Mouse (Mus musculus) right cerebral cortex, postnatal 36 days (tissue): ENCODE results near the gene Dnajc10.

ENCODE experiments used
- DNase-seq, 2 experiments: peaks; one replicate each; pipeline ENCODE4 v3.0.0; 2022; ENCODE audit warnings: low spot score in 2 of 2, mixed read lengths in 1 of 2

Gene Dnajc10

GRCm38 (mm10) chr2:80315242-80316161 is at the start of gene Dnajc10:
TSS of gene Dnajc10 (plus strand) at chr2:80315466.
- DNase-seq, result peak; percentile 84 to 90

DNA sequence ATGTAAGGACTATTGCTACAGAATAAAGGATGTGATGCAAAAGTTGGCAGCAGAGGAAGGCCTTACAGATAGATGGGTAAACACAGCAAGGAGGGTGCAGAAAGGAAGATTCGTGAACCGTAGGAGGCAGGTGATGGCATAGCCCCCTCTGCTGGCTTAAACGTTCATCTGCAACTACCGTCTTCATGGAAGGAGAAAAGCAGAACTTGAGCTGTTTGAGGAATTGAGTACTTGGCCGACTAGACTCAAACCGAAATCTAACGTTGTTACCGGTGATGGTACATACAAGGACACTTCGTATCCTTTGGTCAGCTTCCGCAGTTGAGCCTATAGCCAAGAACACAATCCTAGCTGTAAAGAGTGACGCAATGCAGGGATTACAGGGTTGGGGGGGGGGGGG is 48.4 kb upstream of the Dnajc10 start:
- peak; percentile 59 to 61 for DNase-seq

- DNase-seq, result no peak
Measured at GRCm38 (mm10) chr2:80268053-80268452, 47.2 kb upstream of the Dnajc10 start.

GRCm38 (mm10) chr2:80271431-80271830 is 43.8 kb upstream of the Dnajc10 start:
- DNase-seq, result no peak

- DNase-seq, result no peak
Measured at GRCm38 (mm10) chr2:80273038-80273437, 42.2 kb upstream of the Dnajc10 start.

DNA sequence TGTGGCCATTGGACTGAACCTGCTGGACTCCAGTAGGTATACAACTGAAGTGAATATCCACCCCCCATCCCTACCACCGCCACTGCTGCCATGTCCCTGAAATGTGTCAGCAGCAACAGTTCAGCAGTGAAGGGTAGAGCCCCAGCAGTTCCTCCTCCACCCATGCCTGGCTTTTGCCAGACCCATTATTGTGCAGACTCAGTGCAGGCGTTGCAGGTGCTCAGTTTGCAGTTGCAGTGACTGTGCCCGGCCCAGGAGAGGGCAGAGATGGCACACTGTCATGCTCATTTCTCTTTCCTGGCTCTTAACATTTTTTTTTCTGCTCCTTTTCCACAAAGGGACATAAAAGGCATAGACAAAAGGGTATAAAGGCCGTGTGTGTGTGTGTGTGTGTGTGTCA is 41.5 kb upstream of the Dnajc10 start:
- DNase-seq, result no peak

DNA sequence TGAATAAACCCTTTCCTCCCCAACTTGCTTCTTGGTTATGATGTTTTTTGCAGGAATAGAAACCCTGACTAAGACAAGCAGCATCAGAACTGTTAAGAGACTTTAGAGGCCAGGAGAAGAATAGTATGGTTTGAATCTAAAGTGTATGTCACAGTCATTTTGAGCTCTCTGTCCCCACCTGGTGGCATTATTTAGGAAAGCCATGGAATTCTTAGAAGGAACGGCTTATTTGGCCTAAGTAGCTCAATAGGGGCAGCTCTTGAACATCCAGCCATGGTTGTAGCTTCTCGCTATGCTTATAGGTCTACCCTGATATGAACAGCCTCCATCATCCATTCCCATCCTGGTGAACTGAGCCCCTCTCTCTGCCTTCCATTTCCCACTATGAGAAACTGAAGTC is 40.1 kb upstream of the Dnajc10 start:
- no peak for DNase-seq

DNA sequence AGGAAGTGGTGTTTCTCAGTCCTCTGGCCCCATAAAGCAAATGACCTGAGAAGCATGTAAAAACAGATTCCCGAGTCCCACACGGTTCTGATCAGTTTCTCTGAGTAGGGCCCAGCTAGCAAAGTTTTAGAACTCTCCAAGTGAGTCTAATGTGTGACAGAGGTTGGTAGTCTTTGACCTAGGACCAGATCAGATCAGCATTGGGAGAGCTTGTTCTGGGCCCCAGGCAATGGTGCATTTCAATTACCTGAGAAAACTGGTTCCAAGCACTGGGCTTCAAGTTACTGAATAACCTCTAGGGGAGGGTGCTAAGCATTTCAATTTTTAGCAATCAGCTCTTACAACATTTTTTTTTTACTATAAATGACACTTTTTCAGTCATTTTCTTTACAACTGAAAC is 33.1 kb upstream of the Dnajc10 start:
- DNase-seq, result no peak

DNA sequence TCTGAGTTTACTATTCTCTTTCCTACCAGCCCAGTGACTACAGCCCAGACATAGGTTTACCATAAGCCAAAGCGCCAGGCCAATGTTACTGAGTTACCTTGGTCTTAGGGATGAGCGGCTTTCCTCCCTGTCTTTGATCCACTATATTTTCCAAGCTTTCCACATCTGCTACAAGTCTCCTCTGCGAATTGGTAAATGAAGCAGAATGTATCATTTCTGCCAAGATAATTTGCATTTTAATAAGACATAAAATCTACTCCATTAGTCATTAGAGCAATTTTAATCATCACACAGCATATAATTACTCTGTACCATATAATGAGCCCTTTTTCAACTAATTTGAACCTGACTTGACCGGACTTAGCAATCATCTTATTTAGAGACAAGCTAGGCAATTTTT is 28.9 kb upstream of the Dnajc10 start:
- DNase-seq, result no peak

DNA sequence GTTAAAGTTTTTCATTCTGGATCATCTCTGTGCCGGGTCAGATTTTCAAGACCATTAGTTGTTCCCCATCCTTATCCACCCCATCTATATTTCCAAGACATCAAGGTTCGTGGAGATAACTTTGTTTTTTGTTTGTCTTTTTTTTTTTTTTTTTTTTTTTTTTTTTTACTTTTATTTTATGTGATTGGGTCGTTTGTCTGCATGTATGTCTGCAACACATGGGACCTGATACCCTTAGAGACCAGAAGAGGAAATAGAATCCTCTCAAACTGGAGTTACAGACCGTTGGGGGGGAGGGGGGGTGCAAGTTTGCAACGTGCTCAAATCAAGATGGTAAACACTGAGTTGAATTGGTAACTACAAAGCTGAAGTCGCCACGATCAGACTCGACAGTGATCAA is 23.1 kb upstream of the Dnajc10 start, which contains the start of gene Prdx6b:
Gene Prdx6b (plus strand): TSS at position 301 of the 400 bp plus-strand sequence.
- no peak for DNase-seq

GRCm38 (mm10) chr2:80298334-80298733 is 16.9 kb upstream of the Dnajc10 start:
- DNase-seq, result no peak

- DNase-seq, result no peak
Measured at GRCm38 (mm10) chr2:80300806-80301205, 14.5 kb upstream of the Dnajc10 start.

GRCm38 (mm10) chr2:80303957-80304356 is 11.3 kb upstream of the Dnajc10 start:
- DNase-seq, result no peak

DNA sequence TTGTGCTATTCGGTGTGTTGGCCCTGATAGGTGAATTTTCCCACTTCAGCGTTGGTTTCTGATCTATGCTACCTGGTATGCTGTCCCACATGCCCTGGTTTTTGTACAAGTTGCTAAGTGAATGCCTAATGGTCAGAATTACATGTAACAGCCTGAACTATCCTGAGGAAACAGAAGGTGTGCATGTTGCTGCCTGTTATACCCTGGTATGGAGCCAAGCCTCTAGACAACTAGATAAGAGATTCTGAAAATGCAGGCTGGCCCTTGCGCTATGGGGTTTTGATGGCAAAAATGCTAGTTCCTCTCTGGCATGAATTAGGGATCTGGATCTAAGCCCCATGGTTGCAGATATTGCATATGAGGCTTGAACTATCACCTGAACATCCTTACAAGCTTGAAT is 7.6 kb upstream of the Dnajc10 start:
- DNase-seq, result no peak

GRCm38 (mm10) chr2:80309775-80310174 is 5.5 kb upstream of the Dnajc10 start:
- DNase-seq, result no peak

- no peak for DNase-seq
Measured at GRCm38 (mm10) chr2:80310772-80311171, 4.5 kb upstream of the Dnajc10 start.

DNA sequence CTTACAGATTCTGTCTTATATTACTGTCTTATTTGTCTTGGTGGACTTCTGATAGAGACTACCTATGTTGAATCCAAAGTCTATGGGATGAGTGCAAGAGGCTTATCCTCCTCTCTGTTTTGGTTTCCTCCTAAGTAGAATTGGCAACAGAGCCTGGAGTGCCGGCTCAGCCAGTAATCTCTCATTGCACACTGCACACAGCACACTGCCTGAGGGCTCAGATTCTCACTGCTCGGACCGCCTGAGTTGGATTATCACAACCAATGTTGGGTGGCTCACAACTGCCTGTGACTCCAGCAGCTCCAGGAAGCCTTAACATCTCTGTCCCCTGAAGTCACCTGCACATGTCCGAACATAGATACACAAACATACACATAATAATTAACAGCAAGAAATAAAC is 3.9 kb upstream of the Dnajc10 start:
- no peak for DNase-seq

- DNase-seq, result no peak
Measured at GRCm38 (mm10) chr2:80314201-80314600, 1.1 kb upstream of the Dnajc10 start.

DNA sequence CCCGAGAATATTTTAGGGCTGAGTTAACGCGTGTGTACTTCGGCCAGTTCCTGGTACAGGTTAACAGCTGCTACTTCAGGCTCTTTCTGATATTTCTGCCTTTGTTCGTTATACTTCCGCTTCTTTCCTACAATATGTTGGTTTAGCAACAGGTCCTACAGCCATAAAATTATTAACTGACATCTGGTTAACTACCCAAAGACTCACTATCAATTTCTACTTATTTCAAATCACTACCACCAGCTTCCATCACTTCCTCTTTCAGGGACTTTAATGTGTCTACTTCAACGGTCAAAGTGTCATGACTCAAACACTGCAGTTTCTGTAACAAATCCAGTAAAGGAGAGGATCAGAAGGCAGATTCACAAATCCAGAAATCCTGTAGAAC is 418 bp upstream of the Dnajc10 start:
- DNase-seq, result no peak

DNA sequence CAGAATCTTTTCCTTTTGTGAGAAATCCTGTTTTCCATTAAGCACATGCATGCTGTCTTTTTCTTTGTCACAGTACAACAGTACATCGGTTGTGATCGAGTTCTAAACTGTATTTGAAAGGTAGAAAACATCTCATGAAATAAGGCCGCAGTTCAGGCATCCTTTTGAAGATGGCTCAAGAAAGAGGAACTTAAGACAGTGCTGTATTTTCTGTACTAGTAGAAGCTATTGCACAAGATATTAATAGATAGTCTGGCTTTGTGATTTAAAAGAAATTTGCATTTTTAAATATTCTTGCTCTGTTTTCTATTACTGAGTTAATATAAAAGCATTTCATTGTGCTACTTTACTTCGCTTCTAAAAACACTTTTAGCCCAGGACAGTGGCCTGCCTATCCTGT is 7.6 kb downstream of the Dnajc10 start:
- no peak for DNase-seq

- DNase-seq, result no peak
Measured at GRCm38 (mm10) chr2:80325779-80326178, 10.5 kb downstream of the Dnajc10 start.

GRCm38 (mm10) chr2:80327272-80327671 is 12.0 kb downstream of the Dnajc10 start:
- no peak for DNase-seq

DNA sequence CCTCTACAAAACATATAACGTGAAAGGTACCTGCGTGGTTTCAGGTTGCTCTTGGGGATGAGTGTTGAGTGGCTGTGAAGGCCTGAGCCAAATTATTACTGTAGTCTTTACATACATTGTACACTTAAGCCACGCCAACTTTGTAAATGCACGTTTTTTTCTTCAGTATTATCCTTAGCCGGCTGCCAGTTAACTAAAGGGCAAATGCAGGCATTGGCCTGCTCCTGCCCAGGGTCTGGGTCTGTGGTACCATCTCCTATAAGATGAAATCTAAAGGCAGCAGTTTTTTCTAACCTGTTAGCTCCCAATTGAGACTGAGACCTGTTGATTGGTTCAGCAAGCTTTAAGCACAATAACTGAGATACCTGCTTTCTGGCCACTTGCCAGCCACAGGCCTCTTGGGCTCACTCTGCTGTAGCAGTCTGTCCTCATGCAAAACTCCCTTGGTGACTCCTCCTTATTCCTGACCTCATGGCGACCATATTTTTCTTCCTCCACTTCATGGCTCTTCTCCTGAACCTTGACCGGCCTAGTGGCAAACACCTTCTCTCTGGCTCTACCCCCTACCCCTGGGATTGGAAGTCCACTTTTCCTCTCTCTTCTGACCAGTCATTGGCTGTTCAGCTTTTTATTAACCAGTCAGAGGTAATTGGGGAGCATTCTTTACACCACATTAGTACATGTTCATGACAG is 13.8 kb downstream of the Dnajc10 start:
- DNase-seq, result no peak
